Mouse (Mus musculus) intestine, embryonic 16.5 days (tissue): ENCODE measurements around the gene Ccdc181. TPM values are rescaled to one million over a fixed set of nuclear protein-coding genes. Genes with fewer than 3 reads are reported as not detected.

ENCODE experiments used
- ATAC-seq: fragments of 200-750 bp; cut with Nextera tagmentation; 2 replicates; pipeline ENCODE4 v1.8.0; 2017; ENCODE audit warnings: moderate TSS enrichment, moderate library complexity
- H3K27ac ChIP-seq: fragments of 300-500 bp; sonication (generic); 2 replicates; pipeline ENCODE4 v1.5.1; 2014; ENCODE audit warnings: mild to moderate bottlenecking, low read length
- H3K27me3 ChIP-seq: fragments of 300-500 bp; sonication (generic); replicated peaks from 2 replicates; pipeline ENCODE4 v1.6.1; 2014; ENCODE audit warnings: low read length, control low read depth, mixed read lengths; ENCODE audit not compliant: control insufficient read depth, insufficient read depth
- H3K36me3 ChIP-seq: fragments of 300-500 bp; sonication (generic); 2 replicates; pipeline ENCODE4 v1.6.1; 2014; ENCODE audit warnings: low read length, control low read depth; ENCODE audit not compliant: control insufficient read depth, insufficient read depth
- H3K4me1 ChIP-seq: fragments of 300-500 bp; sonication (generic); 2 replicates; pipeline ENCODE4 v1.6.1; 2014; ENCODE audit warnings: low read length, control low read depth, mixed read lengths; ENCODE audit not compliant: control insufficient read depth, insufficient read depth
- H3K4me2 ChIP-seq: fragments of 300-500 bp; sonication (generic); 2 replicates; pipeline ENCODE4 v1.6.1; 2014; ENCODE audit warnings: low read depth, low read length, control low read depth
- H3K4me3 ChIP-seq: fragments of 300-500 bp; sonication (generic); 2 replicates; pipeline ENCODE4 v1.5.1; 2014; ENCODE audit warnings: mild to moderate bottlenecking, low read length
- H3K9ac ChIP-seq: fragments of 300-500 bp; sonication (generic); 2 replicates; pipeline ENCODE4 v1.6.1; 2014; ENCODE audit warnings: low read depth, low read length
- H3K9me3 ChIP-seq: fragments of 300-500 bp; sonication (generic); 2 replicates; pipeline ENCODE4 v1.6.1; 2016; ENCODE audit warnings: low read length, control low read depth; ENCODE audit not compliant: control insufficient read depth
- whole genome bisulfite sequencing: fragments of 180-500 bp; shearing (Covaris S2); extraction: QIAGEN DNeasy Blood & Tissue Kit; methylation state at CpG from one replicate; pipeline ENCODE4 v1.1.7; 2014; 5-methylcytosine and 5-hydroxymethylcytosine counted together
- polyA plus RNA-seq: library from polyadenylated mRNA; unstranded; fragments of >200 nt; fragmentation: Nextera tagmentation; extraction: Ambion mirVana; gene quantifications from 2 replicates; pipeline ENCODE4 v1.2.1, GENCODE M21; 2015

Ccdc181 gene
- polyA plus RNA-seq, 1 experiment from 2014 or later = 8.6 TPM

GRCm38 (mm10) chr1:164270941-164271340 lies 4.4 kb upstream of the Ccdc181 start:
- Histone ChIP-seq H3K27ac (no peak overlapping the region), H3K36me3 (no peaks in the 10 kb centered on the region), H3K4me1 (no peaks in the 10 kb centered on the region), H3K9ac (no peak overlapping the region), H3K4me2 (no peak overlapping the region), H3K9me3 (no peaks in the 10 kb centered on the region), H3K4me3 (no peak overlapping the region), H3K27me3 (no peaks in the 10 kb centered on the region)
- 89% methylated on average over 7 of the region's 7 CpGs for WGBS
- no peak for ATAC-seq

DNA sequence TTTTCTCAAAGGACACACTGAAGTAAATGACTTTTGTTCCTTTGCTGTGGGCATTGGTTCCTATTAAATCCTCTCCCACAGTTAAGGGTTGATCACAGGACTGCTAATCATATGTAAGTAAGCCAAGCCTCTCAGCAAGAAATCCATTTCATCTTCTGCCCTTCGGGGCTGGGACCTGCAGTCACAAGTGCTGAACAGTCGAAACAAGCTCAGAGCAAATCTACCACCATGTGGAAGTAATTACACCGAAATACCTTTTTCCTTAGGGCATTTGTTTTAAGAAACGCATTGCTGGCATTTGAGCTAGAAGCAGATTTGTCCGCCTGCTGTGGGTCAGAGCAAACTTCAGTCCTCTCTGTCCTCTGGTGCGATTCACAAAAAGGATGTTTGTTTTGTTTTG lies 1.7 kb upstream of the Ccdc181 start:
- Histone ChIP-seq H3K36me3 (no peaks in the 10 kb centered on the region), H3K9ac (no peak overlapping the region), H3K27ac (no peak overlapping the region), H3K9me3 (no peaks in the 10 kb centered on the region), H3K4me1 (no peaks in the 10 kb centered on the region), H3K4me2 (no peak overlapping the region), H3K4me3 (no peak overlapping the region), H3K27me3 (no peaks in the 10 kb centered on the region)
- no peak for ATAC-seq
- WGBS = 78% methylated on average over 6 of the region's 6 CpGs

DNA sequence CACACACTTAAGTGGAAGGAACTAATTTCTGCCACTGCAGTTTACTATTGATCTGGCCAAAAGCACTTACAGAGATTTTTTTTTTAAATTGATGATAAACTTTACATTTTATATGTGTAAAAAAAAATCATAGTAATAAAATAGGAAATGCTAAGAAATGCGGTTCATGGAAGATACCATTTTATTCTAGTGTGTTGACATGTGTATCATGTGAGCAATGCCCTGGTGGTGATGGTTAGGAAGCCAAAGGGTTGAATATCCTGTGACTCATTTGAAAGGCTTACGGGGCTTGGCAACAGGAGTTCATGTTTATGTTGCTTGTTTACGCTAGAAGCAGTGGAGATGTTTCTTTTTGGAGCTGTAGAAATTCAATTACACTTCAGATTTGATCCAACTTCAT lies 1.2 kb downstream of the Ccdc181 start:
- Histone ChIP-seq H3K27me3 (no peaks in the 10 kb centered on the region), H3K27ac (no peak overlapping the region)
- no peak for ATAC-seq

DNA sequence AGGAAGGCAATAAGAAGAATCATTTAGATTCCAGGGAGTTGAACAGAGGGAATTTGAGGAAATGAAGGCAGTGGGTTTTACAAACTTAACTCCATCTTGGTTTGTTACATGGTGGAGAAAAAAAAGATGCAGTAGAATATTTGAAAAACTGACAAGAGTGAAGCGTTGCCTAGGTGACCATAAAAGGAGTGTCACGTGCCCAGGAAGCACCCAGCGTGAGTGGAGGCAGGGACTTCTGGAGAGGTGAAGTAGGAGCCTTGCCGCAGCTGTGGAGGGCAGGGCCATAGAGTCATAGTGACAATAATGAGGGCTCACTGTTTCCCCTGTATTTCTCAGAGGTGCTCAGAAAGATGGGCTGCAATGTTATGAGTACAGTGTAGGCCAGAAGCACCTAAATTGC lies 3.9 kb downstream of the Ccdc181 start:
- no peak for ATAC-seq
- H3K27ac ChIP-seq = no peak overlapping the region
- no peaks in the 10 kb centered on the region for H3K9me3 ChIP-seq
- no peaks in the 10 kb centered on the region for H3K36me3 ChIP-seq
- no peak overlapping the region for H3K4me2 ChIP-seq
- no peak overlapping the region for H3K4me3 ChIP-seq
- 69% methylated on average over 4 of the region's 4 CpGs for WGBS
- no peaks in the 10 kb centered on the region for H3K4me1 ChIP-seq
- H3K27me3 ChIP-seq = no peaks in the 10 kb centered on the region
- H3K9ac ChIP-seq = no peak overlapping the region

More for the DNA sequence above, 1.2 kb downstream of the Ccdc181 start:
- 85% methylated on average over 3 of the region's 3 CpGs for WGBS
- no peak overlapping the region for H3K4me2 ChIP-seq
- no peak overlapping the region for H3K9ac ChIP-seq
- no peaks in the 10 kb centered on the region for H3K9me3 ChIP-seq
- H3K4me1 ChIP-seq = no peaks in the 10 kb centered on the region
- no peak overlapping the region for H3K4me3 ChIP-seq
- H3K36me3 ChIP-seq = no peaks in the 10 kb centered on the region

- H3K36me3 ChIP-seq = no peaks in the 10 kb centered on the region
- 90% methylated on average over 3 of the region's 3 CpGs for WGBS
- H3K27ac ChIP-seq = no peak overlapping the region
- H3K9ac ChIP-seq = no peak overlapping the region
- H3K27me3 ChIP-seq = no peaks in the 10 kb centered on the region
- ATAC-seq = no peak
- H3K4me3 ChIP-seq = no peak overlapping the region
- H3K9me3 ChIP-seq = no peaks in the 10 kb centered on the region
- no peak overlapping the region for H3K4me2 ChIP-seq
- no peaks in the 10 kb centered on the region for H3K4me1 ChIP-seq
These were observed 8.6 kb downstream of the Ccdc181 start for GRCm38 (mm10) chr1:164284007-164284406.

GRCm38 (mm10) chr1:164287406-164287805 lies 12.0 kb downstream of the Ccdc181 start:
- no peak overlapping the region for H3K4me2 ChIP-seq
- H3K27ac ChIP-seq = no peak overlapping the region
- WGBS = 69% methylated on average over 15 of the region's 15 CpGs
- no peaks in the 10 kb centered on the region for H3K9me3 ChIP-seq
- H3K4me3 ChIP-seq = no peak overlapping the region
- no peaks in the 10 kb centered on the region for H3K4me1 ChIP-seq
- H3K36me3 ChIP-seq = no peaks in the 10 kb centered on the region; the same call in 1 of the 2 replicates
- H3K27me3 ChIP-seq = no peaks in the 10 kb centered on the region
- no peak overlapping the region for H3K9ac ChIP-seq
- no peak for ATAC-seq

DNA sequence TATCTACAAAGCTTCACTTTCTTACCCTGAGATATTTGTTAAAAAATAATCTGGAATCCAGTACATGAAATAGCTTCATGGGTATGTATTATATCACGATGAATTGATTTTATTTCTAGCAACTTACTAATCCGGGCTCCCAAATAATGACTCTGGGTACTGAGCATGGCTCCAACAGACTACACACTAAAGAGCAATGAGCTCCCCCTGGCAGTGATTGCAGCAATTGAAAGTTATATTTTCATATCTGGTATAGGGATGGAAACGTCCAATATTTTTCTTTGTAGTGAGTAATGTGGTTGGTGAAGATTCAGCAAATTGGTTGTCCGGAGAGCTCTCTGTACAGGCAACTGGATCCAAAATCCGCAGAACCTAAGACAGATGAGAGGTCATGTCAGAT lies 16.7 kb downstream of the Ccdc181 start:
- H3K27ac ChIP-seq = no peak overlapping the region
- no peak overlapping the region for H3K4me3 ChIP-seq
- H3K9me3 ChIP-seq = no peaks in the 10 kb centered on the region
- H3K4me2 ChIP-seq = no peak overlapping the region
- no peaks in the 10 kb centered on the region for H3K27me3 ChIP-seq
- no peaks in the 10 kb centered on the region for H3K4me1 ChIP-seq
- whole genome bisulfite sequencing = 88% methylated on average over 5 of the region's 5 CpGs
- no peak overlapping the region for H3K9ac ChIP-seq
- no peak for ATAC-seq
- peaks cover 2% of the 10 kb centered on the region; the same call in 1 of the 2 replicates for H3K36me3 ChIP-seq

DNA sequence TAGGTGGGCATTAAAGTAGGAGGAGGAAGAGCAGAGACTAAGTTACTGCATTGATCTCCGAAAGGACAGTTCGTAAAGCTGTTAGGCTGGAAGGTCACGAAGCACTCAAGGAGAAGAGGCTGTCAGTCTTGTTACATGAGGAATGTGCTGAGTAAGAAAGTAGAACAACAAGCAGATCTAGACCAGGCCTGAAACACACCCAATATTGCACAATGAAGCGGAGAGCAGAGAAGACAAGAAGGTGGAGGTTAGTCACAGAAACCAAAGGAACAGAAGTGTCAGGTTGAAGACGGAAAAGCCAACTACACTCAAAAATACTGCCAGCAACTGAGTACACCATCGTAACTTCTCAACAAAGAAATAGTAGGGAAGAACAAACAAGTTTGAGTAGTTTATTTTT lies 18.7 kb downstream of the Ccdc181 start:
- Histone ChIP-seq H3K36me3 (peaks cover 5% of the 10 kb centered on the region), H3K4me3 (no peak overlapping the region), H3K9ac (no peak overlapping the region), H3K9me3 (no peaks in the 10 kb centered on the region), H3K4me1 (no peaks in the 10 kb centered on the region), H3K27me3 (no peaks in the 10 kb centered on the region), H3K27ac (no peak overlapping the region; the same call in 1 of the 2 replicates), H3K4me2 (no peak overlapping the region)
- 83% methylated on average over 6 of the region's 6 CpGs for WGBS
- ATAC-seq = peak; percentile 78

DNA sequence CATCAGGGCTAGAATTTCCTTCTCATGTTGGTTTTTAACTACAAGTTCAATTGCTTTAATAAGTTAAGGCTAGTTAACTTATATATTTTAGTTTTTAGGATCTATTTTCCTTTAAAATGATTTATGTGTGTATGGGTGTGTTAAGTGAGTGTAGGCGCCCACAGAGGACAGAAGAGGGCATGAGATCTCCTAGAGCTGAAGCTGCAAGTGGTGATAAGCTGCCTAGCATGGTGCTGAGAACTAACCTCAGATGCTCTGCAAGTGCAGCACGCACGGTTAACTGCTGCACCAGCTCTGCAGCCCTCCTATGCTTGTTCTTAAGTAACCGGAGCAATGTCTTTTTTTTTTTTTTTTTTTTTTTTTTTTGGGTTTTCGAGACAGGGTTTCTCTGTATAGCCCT lies 21.1 kb downstream of the Ccdc181 start:
- 97% methylated on average over 4 of the region's 5 CpGs for WGBS
- Histone ChIP-seq H3K36me3 (peaks cover 12% of the 10 kb centered on the region), H3K9me3 (no peaks in the 10 kb centered on the region), H3K27me3 (no peaks in the 10 kb centered on the region), H3K27ac (no peak overlapping the region), H3K4me1 (no peaks in the 10 kb centered on the region), H3K4me3 (no peak overlapping the region), H3K4me2 (no peak overlapping the region), H3K9ac (no peak overlapping the region)
- ATAC-seq = no peak

DNA sequence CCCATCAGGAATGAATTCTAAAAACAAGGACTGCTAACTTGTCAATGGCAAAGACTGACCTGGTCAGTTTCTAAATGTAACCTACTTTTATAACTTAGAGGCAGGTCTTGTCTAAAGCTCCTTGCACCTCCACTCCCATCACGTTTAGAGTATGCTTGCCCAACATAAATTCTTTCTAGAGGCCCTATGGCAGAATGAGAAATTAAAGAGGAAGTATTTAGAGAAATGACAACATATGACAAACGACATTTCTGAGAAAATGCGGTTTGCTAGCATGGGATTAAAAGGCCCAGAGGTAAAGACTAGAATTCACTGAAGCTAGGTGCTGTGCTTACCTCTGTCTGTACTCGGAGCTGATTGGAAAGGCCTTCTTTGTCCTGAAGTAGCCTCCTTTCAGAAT lies 26.6 kb downstream of the Ccdc181 start:
- H3K4me3 ChIP-seq = no peak overlapping the region
- peaks cover 7% of the 10 kb centered on the region; the same call in 1 of the 2 replicates for H3K4me1 ChIP-seq
- 89% methylated on average over 4 of the region's 4 CpGs for WGBS
- H3K27me3 ChIP-seq = no peaks in the 10 kb centered on the region
- ATAC-seq = no peak
- H3K4me2 ChIP-seq = no peak overlapping the region
- no peak overlapping the region for H3K9ac ChIP-seq
- peaks cover 12% of the 10 kb centered on the region for H3K36me3 ChIP-seq
- H3K9me3 ChIP-seq = no peaks in the 10 kb centered on the region
- no peak overlapping the region for H3K27ac ChIP-seq
